Mouse (Mus musculus): ENCODE measurements around the gene Plod2.

The Plod2 gene

GRCm38 (mm10) chr9:92547106-92547505 lies 5.1 kb downstream of the Plod2 start:
- no peak for DNase-seq (ENCODE audit: low read depth, low spot score)
- Histone ChIP-seq H3K27me3 (ENCODE audit: control insufficient read depth, insufficient read depth, low read length, poor library complexity, severe bottlenecking) (no peaks in the 10 kb centered on the region), H3K36me3 (ENCODE audit: control insufficient read depth, insufficient read depth, low read length, poor library complexity, severe bottlenecking) (no peaks in the 10 kb centered on the region)

GRCm38 (mm10) chr9:92547821-92548220 lies 5.8 kb downstream of the Plod2 start:
- Histone ChIP-seq H3K36me3 (ENCODE audit: control insufficient read depth, insufficient read depth, low read length, poor library complexity, severe bottlenecking) (no peaks in the 10 kb centered on the region), H3K27me3 (ENCODE audit: control insufficient read depth, insufficient read depth, low read length, poor library complexity, severe bottlenecking) (no peaks in the 10 kb centered on the region)
- no peak for DNase-seq (ENCODE audit: low read depth, low spot score)

- Histone ChIP-seq H3K36me3 (ENCODE audit: control insufficient read depth, insufficient read depth, low read length, poor library complexity, severe bottlenecking) (no peaks in the 10 kb centered on the region), H3K27me3 (ENCODE audit: control insufficient read depth, insufficient read depth, low read length, poor library complexity, severe bottlenecking) (no peaks in the 10 kb centered on the region)
- DNase-seq (ENCODE audit: low read depth, low spot score), result no peak
Measured at GRCm38 (mm10) chr9:92548603-92549002, 6.6 kb downstream of the Plod2 start.

GRCm38 (mm10) chr9:92549811-92550490 lies 7.9 kb downstream of the Plod2 start:
- DNase-seq (ENCODE audit: low read depth, low spot score), result no peak
- no peaks in the 10 kb centered on the region for H3K36me3 ChIP-seq (ENCODE audit: control insufficient read depth, insufficient read depth, low read length, poor library complexity, severe bottlenecking)
- no peaks in the 10 kb centered on the region for H3K27me3 ChIP-seq (ENCODE audit: control insufficient read depth, insufficient read depth, low read length, poor library complexity, severe bottlenecking)

GRCm38 (mm10) chr9:92550981-92551380 lies 9.0 kb downstream of the Plod2 start:
- DNase-seq (ENCODE audit: low read depth, low spot score), result no peak
- Histone ChIP-seq H3K27me3 (ENCODE audit: control insufficient read depth, insufficient read depth, low read length, poor library complexity, severe bottlenecking) (no peaks in the 10 kb centered on the region), H3K36me3 (ENCODE audit: control insufficient read depth, insufficient read depth, low read length, poor library complexity, severe bottlenecking) (no peaks in the 10 kb centered on the region)

- H3K36me3 ChIP-seq (ENCODE audit: control insufficient read depth, insufficient read depth, low read length, poor library complexity, severe bottlenecking), result no peaks in the 10 kb centered on the region
- no peak for DNase-seq (ENCODE audit: low read depth, low spot score)
Measured at GRCm38 (mm10) chr9:92551666-92552065, 9.6 kb downstream of the Plod2 start.

GRCm38 (mm10) chr9:92552691-92553090 lies 10.7 kb downstream of the Plod2 start:
- H3K36me3 ChIP-seq (ENCODE audit: control insufficient read depth, insufficient read depth, low read length, poor library complexity, severe bottlenecking), result no peaks in the 10 kb centered on the region
- no peaks in the 10 kb centered on the region for H3K27me3 ChIP-seq (ENCODE audit: control insufficient read depth, insufficient read depth, low read length, poor library complexity, severe bottlenecking)
- no peak for DNase-seq (ENCODE audit: low read depth, low spot score)

More at GRCm38 (mm10) chr9:92551666-92552065, 9.6 kb downstream of the Plod2 start:
- no peaks in the 10 kb centered on the region for H3K27me3 ChIP-seq (ENCODE audit: control insufficient read depth, insufficient read depth, low read length, poor library complexity, severe bottlenecking)

GRCm38 (mm10) chr9:92555006-92555958 lies 13.3 kb downstream of the Plod2 start:
- H3K36me3 ChIP-seq (ENCODE audit: control insufficient read depth, insufficient read depth, low read length, poor library complexity, severe bottlenecking), result no peaks in the 10 kb centered on the region
- DNase-seq (ENCODE audit: low read depth, low spot score), result no peak
- H3K27me3 ChIP-seq (ENCODE audit: control insufficient read depth, insufficient read depth, low read length, poor library complexity, severe bottlenecking), result no peaks in the 10 kb centered on the region

- Histone ChIP-seq H3K36me3 (ENCODE audit: control insufficient read depth, insufficient read depth, low read length, poor library complexity, severe bottlenecking) (no peaks in the 10 kb centered on the region), H3K27me3 (ENCODE audit: control insufficient read depth, insufficient read depth, low read length, poor library complexity, severe bottlenecking) (no peaks in the 10 kb centered on the region)
- no peak for DNase-seq (ENCODE audit: low read depth, low spot score)
Measured at GRCm38 (mm10) chr9:92559750-92560149, 17.7 kb downstream of the Plod2 start.

- Histone ChIP-seq H3K27me3 (ENCODE audit: control insufficient read depth, insufficient read depth, low read length, poor library complexity, severe bottlenecking) (no peaks in the 10 kb centered on the region), H3K36me3 (ENCODE audit: control insufficient read depth, insufficient read depth, low read length, poor library complexity, severe bottlenecking) (no peaks in the 10 kb centered on the region)
- DNase-seq (ENCODE audit: low read depth, low spot score), result no peak
Measured at GRCm38 (mm10) chr9:92560840-92561547, 19.0 kb downstream of the Plod2 start.

GRCm38 (mm10) chr9:92562416-92562815 lies 20.4 kb downstream of the Plod2 start:
- Histone ChIP-seq H3K27me3 (ENCODE audit: control insufficient read depth, insufficient read depth, low read length, poor library complexity, severe bottlenecking) (no peaks in the 10 kb centered on the region), H3K36me3 (ENCODE audit: control insufficient read depth, insufficient read depth, low read length, poor library complexity, severe bottlenecking) (no peaks in the 10 kb centered on the region)
- DNase-seq (ENCODE audit: low read depth, low spot score), result no peak

GRCm38 (mm10) chr9:92563306-92563705 lies 21.3 kb downstream of the Plod2 start:
- Histone ChIP-seq H3K27me3 (ENCODE audit: control insufficient read depth, insufficient read depth, low read length, poor library complexity, severe bottlenecking) (no peaks in the 10 kb centered on the region), H3K36me3 (ENCODE audit: control insufficient read depth, insufficient read depth, low read length, poor library complexity, severe bottlenecking) (no peaks in the 10 kb centered on the region)
- DNase-seq (ENCODE audit: low read depth, low spot score), result no peak

GRCm38 (mm10) chr9:92564391-92564790 lies 22.4 kb downstream of the Plod2 start:
- Histone ChIP-seq H3K36me3 (ENCODE audit: control insufficient read depth, insufficient read depth, low read length, poor library complexity, severe bottlenecking) (no peaks in the 10 kb centered on the region), H3K27me3 (ENCODE audit: control insufficient read depth, insufficient read depth, low read length, poor library complexity, severe bottlenecking) (no peaks in the 10 kb centered on the region)
- DNase-seq (ENCODE audit: low read depth, low spot score), result no peak

GRCm38 (mm10) chr9:92566234-92566633 lies 24.2 kb downstream of the Plod2 start:
- DNase-seq (ENCODE audit: low read depth, low spot score), result no peak
- H3K36me3 ChIP-seq (ENCODE audit: control insufficient read depth, insufficient read depth, low read length, poor library complexity, severe bottlenecking), result no peaks in the 10 kb centered on the region
- H3K27me3 ChIP-seq (ENCODE audit: control insufficient read depth, insufficient read depth, low read length, poor library complexity, severe bottlenecking), result no peaks in the 10 kb centered on the region

GRCm38 (mm10) chr9:92567474-92567873 lies 25.5 kb downstream of the Plod2 start:
- Histone ChIP-seq H3K36me3 (ENCODE audit: control insufficient read depth, insufficient read depth, low read length, poor library complexity, severe bottlenecking) (no peaks in the 10 kb centered on the region), H3K27me3 (ENCODE audit: control insufficient read depth, insufficient read depth, low read length, poor library complexity, severe bottlenecking) (no peaks in the 10 kb centered on the region)
- DNase-seq (ENCODE audit: low read depth, low spot score), result no peak
